Mouse (Mus musculus) hematopoietic stem cell, adult 5-6 weeks (primary cell): Measurements from ENCODE around the gene Slc23a2. TPM values are rescaled to one million over a fixed set of nuclear protein-coding genes. Genes with fewer than 3 reads are reported as not detected.

Experiments used
- ATAC-seq, 2 experiments: fragments of 125-278 bp in 1 of 2; replicated peaks in 1 of 2; 2 replicates each; pipeline ENCODE4 v1.8.0; 2016 to 2017; ENCODE audit warnings: inconsistent platforms in 2 of 2, mild to moderate bottlenecking in 2 of 2, moderate number of reproducible peaks in 2 of 2, low read depth in 1 of 2, moderate TSS enrichment in 1 of 2; ENCODE audit not compliant: low FRiP score in 2 of 2, poor library complexity in 2 of 2, severe bottlenecking in 2 of 2, insufficient read depth in 1 of 2, low TSS enrichment in 1 of 2
- total RNA-seq: library from RNA; stranded (forward); fragments of 172-1452, 232-1000 nt; gene quantifications from 2 replicates; pipeline ENCODE4 v1.2.3, GENCODE M21; 2017

Gene Slc23a2
- total RNA-seq, 1 experiment from 2014 or later = 53.3 TPM

- ATAC-seq = no peak
Measured at GRCm38 (mm10) chr2:132079139-132079538, 65.8 kb downstream of the Slc23a2 start.

- ATAC-seq = no peak
Measured at GRCm38 (mm10) chr2:132073052-132073451, 71.9 kb downstream of the Slc23a2 start.

GRCm38 (mm10) chr2:132069985-132070735, 74.7 kb downstream of the Slc23a2 start:
- no peak for ATAC-seq

- no peak for ATAC-seq
Measured at GRCm38 (mm10) chr2:132064185-132064831, 80.6 kb downstream of the Slc23a2 start.

- ATAC-seq = no peak
Measured at GRCm38 (mm10) chr2:132063776-132064175, 81.1 kb downstream of the Slc23a2 start.

GRCm38 (mm10) chr2:132061884-132062283, 83.0 kb downstream of the Slc23a2 start:
- ATAC-seq = no peak

GRCm38 (mm10) chr2:132059919-132060318, 85.0 kb downstream of the Slc23a2 start:
- no peak for ATAC-seq

- peak in 1 of 2 experiments; percentile 12; a peak in 1 of 4 replicates for ATAC-seq
Measured at GRCm38 (mm10) chr2:132055349-132055753, 89.6 kb downstream of the Slc23a2 start.

GRCm38 (mm10) chr2:132053824-132054223, 91.1 kb downstream of the Slc23a2 start:
- peak; percentile 72 to 77 for ATAC-seq

GRCm38 (mm10) chr2:132051798-132052197, 93.1 kb downstream of the Slc23a2 start:
- ATAC-seq = peak in 1 of 2 experiments; percentile 36; a peak in 1 of 4 replicates

GRCm38 (mm10) chr2:132049921-132050320, 95.0 kb downstream of the Slc23a2 start:
- ATAC-seq = no peak

GRCm38 (mm10) chr2:132049491-132049890, 95.4 kb downstream of the Slc23a2 start:
- no peak for ATAC-seq

GRCm38 (mm10) chr2:132048143-132048772, 96.7 kb downstream of the Slc23a2 start:
- no peak; a peak in 1 of 4 replicates for ATAC-seq

- ATAC-seq = no peak
Measured at GRCm38 (mm10) chr2:132047364-132047763, 97.5 kb downstream of the Slc23a2 start.

- no peak for ATAC-seq
Measured at GRCm38 (mm10) chr2:132046659-132047058, 98.2 kb downstream of the Slc23a2 start.

- no peak for ATAC-seq
Measured at GRCm38 (mm10) chr2:132044320-132045274, 100.3 kb downstream of the Slc23a2 start.

- no peak for ATAC-seq
Measured at GRCm38 (mm10) chr2:132043101-132043621, 101.7 kb downstream of the Slc23a2 start.
